Mouse (Mus musculus) spleen, postnatal 14 days (tissue): ENCODE data around the gene Gm37419.

ENCODE experiments used
- DNase-seq, 2 experiments: peaks; one replicate each; pipeline ENCODE4 v3.0.0; 2021 to 2022; ENCODE audit warnings: low spot score in 2 of 2

The Gm37419 gene

DNA sequence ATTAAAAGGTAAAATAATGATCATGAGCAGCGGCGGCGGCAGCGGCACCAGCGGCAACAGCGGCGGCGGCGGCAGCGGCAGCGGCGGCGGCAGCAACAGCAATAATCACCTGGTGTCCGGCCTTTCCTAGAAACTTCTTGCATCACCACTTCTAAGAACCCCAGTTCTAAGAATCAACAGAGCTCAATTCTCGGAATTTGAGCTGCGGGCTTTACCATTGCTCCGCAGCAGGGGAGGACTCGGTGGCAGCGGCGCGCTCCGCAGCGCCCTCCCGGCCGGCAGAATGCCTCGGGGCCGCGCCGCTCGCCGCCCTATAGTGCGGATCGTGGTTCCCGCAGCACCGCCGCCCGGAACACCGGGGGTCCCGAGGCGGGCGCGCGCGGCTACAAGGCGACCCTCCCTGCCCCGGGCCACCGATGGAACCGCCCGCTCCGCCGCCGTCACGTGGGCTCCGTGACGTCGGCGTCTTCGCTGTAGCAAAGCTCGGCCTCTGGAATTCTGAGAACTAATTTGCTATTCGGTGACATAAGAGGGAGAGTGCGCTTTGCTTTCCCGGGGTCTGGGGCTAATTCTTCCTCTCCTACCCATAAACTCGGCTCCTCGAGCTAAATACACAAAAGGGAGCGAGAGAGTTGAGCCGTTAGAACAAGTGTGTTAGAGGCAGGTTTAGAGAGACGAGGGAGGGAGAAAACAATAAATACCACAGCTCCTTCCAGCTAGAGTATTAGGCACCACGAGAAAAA lies at the start of gene Gm37419, which contains the start of gene Bcl6:
Gm37419 (plus strand) TSS at position 17 of the 743 bp plus-strand sequence.
Bcl6 (minus strand) TSS at position 387 of the 743 bp plus-strand sequence.
- peak; percentile 63 to 72 for DNase-seq

DNA sequence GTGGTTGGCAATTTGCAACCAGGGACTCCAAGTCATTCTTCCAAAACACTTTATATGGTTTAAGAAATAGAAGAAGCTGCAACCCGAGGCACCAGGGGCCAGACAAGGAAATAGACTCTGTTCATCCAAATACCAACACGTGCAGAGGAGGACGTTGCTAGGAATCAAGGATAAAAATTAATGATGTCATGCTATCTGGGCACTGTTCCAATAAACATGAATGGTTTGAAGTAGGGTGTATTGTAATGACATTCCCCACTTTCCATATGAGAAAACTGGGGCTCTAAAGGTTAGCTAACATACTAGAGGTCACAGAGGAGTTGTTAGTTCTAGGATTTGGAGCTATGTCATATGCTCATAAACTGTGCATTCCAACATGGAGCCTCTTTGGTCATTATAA lies 43.5 kb upstream of the Gm37419 start:
- no peak for DNase-seq

DNA sequence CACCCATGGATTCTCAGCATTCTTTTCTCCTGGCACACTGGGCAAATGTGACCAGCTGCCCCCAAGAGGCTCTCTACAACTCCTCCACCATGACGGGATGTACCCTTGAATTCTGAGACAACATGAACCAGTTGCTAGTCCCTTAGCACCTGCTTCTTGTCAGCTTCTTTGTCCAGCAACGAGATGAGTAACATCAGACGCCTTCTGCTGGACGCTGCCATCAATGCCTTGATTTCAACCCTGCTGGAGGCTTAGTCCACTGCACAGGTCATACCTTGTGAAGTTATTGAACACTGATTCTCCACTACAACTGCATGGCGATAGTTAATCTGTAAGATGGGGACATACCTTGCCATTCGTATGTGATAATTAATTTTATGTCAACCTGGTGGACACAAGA lies 40.6 kb upstream of the Gm37419 start:
- no peak for DNase-seq

DNA sequence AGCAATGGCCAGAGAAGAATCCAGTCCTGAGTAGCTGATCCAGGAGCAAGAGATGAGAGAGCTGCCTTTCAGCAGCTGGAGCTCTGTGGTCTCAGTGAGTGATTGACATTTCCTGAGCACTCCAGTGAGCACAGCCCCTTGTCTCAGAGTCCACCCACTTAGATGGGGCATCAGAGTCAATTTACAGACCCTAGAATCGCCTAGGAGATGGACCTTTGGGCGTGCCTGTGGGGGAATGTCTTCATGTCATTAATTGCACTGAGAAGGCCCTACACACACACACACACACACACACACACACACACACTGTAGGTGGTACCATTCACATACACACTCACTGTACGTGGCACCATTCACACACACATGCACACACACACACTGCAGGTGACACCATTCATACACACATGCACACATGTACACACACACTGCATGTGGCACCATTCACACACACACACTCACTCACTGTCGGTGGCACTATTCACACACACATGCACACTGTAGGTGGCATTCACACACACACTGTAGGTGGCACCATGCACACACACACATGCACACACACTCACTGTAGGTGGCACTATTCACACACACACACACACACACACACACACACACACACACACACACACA lies 36.1 kb upstream of the Gm37419 start:
- DNase-seq: no peak

DNA sequence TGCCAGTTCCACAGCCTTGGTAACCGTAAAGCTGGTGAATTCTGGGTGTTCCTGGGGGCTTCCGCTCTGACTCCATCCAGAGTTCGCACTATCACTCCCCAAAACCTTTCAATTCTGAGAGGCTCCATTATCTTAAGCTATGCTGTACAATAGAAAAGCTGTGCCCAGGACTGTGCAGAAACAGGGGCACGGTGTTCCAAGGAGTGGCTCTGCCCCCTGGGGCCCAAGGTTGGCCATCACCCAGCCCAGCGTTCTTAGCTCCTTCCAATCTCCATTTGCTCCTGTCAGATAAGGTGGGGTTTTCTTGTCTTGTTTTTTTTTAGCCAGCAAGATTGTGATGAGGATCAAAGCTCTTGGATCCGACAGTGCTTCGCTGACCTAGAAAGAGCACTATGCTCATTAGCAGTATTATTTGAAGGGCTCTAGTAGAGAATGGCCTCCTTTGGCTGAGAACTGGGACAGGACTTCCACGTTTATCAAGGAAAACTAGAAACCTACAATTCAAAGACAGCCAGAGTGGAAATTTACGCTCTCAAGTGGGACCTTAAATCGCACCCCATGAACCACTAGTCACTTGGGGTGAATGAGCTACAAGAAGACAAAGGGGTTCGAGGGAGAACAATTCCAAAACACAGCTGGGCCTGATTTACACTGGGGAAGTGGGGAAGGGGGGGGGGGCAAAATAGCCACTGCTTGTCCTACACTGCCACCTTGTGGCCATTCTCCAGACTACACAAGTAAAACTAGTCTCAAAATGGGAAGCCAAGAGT lies 34.9 kb upstream of the Gm37419 start:
- peak in 1 of 2 experiments; percentile 18 for DNase-seq

DNA sequence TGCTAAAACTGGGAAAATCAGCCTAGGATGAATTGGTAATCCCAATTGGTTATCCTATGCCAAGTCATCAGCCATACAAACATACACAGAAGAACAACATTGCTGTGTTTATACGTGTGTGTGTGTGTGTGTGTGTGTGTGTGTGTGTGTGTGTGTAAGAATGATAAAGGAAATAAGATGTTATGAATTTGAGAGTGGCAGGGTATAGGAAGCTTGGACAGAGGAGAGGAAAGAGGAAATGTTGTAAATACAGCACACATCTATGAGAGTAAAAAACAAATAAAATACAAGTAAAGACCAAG lies 34.4 kb upstream of the Gm37419 start:
- DNase-seq: no peak

DNA sequence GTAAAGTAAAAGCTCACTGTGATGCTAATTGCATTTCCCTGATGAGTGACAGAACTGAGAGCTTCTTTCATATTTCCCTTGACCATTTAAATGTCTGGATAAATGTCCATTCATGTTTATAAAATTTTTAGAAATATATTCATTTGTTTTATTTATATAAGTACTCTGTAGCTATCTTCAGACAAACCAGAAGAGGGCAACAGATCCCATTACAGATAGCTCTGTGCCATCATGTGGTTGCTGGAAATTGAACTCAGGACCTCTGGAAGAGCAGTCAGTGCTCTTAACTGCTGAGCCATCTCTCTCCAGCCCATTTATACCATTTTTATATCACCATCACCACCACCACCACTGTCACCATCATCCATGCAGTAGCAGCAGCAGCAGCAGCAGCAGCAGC lies 29.3 kb upstream of the Gm37419 start:
- DNase-seq: no peak

DNA sequence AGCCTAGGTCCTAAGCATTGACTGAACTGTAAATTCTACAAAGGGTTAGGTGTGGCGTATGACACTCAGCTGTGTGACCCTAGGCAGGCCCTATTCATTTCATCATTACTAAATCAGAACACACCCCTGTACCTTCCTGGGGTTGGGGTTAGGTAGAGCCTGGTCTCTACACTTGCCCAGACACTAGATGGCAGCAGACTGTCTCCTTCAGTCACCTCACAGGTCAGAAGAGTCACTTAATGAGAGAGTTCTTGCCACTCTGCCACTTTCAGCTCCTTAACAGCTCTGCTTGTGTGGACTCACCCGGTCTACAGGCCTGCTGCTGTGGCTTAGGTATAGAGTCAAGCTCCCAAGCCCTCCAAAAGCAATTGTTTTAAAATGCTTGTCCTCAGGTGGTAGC lies 25.9 kb upstream of the Gm37419 start:
- DNase-seq: no peak

DNA sequence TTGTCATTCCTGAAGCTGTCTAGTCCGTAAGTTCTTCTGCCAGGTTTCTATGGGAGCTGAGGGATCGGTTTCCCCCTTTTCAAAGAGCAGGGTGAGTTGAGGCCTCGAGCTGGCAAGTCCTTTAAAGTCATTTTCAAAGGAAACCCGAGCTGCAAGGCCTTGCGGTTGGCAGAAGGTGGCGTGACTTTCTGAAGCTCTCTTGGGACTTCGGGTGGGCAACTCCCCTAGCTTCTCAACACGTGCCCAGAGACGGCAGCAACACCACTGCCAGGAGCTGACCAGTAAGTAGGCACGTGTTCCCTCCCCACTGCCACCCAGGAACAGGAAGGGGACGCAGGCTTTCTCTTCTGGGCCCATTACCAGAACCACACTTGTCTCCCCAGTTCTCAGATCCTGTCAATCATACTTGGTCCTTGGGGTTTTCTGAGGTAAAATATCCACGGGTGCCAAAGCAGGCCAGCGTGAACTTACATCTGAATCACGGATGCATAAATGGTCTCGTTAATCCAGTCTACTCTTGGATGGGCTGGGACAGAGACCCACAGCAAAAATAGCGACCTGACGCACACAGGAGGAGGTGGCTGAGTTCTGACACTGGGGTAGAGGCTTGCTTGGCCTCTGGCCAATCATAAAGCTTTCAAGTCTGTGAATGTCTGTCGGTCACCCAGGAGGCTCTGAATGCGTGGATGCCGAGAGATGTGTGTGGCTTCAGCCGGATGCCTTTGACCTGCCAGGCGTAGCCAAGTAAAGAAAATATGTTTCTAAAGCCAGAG lies 24.2 kb upstream of the Gm37419 start:
- no peak for DNase-seq

DNA sequence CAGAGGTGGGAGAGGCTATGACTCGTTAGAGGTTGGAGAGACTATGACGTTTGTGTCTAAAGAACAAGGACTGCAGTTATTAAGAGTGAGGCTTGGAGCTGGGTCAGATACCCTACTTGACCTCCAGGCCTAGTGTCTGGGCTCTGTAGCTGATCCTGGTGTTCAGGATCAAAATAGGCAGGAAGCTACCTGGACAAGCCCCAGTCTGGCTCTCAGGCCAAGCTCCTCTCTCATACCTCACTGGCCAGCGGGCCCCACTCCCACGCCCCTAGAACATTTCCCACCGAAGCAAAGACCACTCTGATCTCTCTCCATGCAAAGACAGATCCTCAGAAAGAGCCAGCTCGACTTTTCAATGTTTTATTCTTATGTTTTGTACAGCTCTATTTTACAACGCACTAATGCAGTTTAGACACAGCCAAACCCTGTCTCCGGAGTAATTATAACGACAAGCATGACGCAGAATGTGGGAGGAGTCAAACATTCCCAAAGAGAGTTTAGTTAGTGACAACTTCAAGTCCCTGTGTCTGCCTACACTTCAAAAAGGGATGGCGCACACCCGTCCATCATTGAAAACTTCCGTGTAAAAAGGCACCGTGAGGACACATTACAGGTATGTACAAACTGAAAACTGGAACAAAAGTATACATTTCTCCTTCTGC lies 23.4 kb upstream of the Gm37419 start:
- no peak for DNase-seq

DNA sequence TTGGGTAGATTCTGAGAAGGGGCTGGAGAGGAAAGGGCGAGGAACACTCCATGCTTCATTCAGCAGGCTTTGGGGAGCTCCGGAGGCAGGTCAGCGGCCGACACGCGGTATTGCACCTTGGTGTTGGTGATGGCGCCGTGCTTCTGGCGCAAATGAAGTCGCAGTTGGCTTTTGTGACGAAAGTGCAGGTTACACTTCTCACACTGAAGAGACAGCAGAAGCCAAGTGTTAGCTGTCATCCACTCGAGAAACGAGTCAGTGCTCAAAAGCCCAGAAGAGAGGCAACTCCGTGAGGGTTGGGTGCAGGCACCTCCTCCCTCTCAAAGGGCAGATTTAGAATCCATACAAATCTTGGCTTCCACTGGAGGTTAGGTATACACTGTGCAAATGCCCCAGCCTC lies 22.2 kb upstream of the Gm37419 start:
- DNase-seq: no peak

DNA sequence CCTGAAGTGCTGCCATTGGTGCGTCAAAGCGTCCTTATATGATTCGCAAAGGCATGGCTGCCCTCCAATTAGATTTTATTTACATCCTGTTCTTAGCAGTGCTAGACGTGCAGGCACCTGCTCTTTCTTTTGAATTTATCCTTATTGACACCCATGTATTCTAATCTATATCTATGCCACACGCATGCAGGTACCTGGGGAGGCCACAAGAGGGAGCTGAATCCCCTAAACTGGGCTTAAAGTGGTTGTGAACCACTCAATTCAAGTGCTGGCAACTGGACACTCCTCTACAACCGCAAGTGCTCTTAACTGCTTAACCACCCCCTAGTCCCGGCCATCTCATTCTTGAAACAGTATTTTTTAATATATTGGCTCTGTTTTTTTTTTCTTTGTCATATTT lies 21.0 kb upstream of the Gm37419 start:
- no peak for DNase-seq

DNA sequence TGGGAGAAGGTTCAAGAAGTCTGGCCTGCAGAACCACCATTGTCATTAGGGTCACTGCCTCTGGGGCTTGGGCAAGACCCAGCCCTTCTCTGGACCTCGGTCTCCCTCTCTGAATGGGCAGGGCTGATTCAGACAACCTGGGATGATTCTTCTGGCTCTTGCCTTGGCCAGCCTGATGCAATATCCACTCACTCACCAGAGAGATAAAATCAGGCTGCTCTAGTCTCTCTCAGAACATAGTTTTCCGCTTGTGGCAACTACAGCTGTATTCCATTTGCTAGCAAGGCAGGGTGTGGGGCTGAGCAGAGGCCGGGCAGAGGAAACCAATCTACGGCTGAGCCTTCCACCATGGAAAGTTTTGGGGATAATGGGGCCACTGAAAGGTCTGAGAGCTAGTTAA lies 19.4 kb upstream of the Gm37419 start:
- DNase-seq: no peak

DNA sequence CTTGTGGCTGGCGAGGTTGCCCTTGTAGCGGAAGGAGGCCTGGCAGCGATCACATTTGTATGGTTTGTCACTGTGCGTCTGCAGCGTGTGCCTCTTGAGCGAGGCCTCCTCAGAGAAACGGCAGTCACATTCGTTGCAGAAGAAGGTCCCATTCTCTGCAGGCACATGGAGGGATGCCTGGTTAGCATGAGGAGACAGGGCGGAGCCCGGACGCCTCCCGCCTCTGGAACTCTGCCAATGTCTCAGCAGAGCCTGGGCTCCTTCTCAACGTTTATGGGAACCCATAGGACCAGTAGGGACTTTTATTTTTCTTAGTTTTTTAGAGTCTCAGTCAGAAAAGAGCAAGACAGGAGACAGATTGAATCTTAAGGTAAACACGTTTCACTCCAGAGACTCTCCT lies 18.4 kb upstream of the Gm37419 start:
- no peak for DNase-seq

DNA sequence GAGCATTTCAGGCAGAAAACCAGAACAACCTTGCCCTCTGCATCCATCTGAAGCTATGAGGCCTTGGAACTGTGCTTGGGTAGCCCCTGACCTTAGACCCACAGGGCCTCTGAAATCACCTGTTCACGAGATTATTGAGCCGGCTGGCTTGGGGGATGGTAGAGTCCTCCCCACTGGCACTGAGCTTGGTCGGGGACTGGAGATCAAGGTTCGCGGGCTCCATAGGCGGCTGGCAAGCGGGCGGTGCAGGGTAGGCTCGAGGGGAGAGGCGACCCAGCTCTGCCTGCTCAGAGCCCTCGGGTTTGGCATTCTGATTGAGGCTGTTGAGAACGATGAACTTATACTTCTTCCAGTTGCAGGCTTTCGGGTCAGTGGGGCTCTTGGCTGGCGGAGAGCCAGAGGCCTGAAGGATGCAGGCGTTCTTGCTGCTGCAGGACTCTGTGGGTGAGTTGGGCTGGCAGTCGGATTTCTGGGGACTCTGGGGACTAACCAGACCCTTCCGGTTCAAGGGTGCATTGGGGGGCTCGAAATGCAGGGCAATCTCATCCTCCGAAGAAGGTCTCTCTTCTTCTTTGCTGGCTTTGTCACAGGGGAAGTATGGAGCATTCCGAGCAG lies 16.0 kb upstream of the Gm37419 start:
- no peak for DNase-seq

DNA sequence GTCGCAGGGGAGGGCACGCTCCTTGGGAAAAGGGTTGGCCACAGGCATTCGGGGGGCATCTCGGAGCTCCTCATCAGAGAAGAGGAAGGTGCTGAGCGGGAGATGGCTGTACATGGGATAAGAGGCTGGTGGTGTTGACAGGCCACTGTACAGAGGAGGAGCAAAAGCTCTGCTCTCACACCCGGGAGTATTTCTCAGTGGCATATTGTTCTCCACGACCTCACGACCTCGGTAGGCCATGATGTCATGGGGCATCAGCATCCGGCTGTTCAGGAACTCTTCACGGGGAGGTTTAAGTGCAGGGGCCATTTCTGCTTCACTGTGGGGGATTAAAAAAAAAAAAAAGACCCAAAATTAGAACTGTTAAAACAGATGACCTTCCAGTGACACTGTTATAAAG lies 15.4 kb upstream of the Gm37419 start:
- DNase-seq: no peak

DNA sequence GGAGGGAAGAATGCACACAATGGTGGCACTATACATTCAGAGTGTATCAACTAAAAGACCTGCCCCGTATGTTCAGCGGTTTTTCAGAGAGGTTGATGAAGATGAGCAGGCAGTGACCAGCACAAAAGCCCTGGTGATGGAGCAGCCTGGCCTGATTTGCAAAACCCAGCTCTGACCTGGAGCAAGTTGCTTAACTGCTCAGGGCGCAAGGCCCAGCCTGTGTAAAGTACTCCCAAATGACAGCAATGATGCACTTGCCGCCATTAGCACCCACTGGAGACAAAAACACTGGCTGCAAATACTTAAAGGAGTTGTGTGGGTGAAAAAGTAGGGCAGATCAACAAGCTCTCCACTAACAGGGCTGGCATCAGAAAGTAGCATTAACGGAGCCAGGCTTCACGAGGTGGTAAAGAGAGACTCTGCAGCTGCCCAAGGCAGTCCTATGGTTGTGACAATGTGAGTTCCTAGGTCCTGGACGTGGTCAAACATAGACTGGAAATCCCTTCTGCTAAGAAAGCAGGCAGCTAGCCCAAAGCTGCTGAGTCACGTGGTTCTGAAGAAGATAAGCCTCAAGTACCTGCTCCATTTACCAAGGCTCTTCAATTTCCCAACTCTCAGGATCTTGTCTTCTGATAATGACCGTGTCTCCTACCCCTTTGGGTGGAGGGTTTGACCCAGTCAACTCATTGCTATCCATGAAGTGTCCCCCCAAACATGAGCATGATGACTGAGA lies 14.5 kb upstream of the Gm37419 start:
- no peak for DNase-seq

DNA sequence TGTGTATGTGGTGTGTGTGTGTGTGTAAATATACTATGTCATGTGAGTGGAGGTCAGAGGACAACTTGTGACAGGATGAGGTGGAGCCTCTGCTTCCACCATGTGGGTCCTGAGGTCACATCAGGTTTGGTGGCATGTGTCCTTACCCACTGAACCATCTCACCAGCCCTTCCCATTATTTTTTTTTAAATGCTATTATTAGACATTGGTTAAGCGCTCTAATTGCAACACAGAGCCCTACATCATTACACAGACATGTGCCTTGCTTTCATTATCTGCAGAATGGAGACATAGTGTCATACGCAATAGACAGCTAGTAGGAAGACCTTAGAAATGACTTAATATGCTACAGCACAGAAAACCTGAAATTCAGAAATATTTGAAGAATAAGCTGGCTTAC lies 12.1 kb upstream of the Gm37419 start:
- no peak for DNase-seq

DNA sequence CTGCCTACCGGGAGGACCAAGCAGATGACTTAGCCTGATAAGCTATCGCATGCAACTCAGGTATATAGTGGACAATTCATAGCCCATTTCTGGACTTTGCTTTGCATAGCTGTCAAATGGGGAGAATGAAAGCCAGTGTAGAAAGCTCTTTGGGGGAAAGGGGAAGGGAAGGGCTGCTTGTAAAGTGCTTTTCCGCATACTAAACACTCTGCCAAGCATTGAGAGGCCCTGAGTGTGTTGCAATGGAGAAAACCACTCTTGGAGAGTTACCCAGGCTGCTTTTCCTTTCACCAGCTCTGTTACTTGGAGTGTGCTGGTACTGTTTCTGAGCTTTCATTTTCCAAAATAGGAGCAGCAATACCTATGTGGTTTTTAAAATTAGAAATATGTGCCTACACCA lies 10.6 kb upstream of the Gm37419 start:
- DNase-seq: no peak

DNA sequence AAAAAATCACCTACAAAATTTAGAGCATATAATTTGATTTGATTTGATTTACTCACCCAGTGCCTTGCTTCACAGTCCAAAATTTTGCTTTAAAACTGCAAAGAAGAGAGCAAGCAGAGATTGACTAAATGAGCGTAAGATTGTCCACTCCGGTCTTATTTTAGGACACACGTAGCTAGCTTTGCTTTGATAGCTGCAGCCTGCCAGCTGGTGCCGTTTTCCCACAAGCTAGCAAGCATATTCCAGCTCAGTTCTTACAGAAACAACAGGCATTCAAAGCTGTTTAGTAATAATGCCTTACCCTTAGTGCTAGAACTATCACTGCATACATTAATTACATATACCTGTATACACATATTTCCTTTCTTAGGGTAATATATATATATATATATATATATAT lies 9.8 kb upstream of the Gm37419 start:
- DNase-seq: no peak

DNA sequence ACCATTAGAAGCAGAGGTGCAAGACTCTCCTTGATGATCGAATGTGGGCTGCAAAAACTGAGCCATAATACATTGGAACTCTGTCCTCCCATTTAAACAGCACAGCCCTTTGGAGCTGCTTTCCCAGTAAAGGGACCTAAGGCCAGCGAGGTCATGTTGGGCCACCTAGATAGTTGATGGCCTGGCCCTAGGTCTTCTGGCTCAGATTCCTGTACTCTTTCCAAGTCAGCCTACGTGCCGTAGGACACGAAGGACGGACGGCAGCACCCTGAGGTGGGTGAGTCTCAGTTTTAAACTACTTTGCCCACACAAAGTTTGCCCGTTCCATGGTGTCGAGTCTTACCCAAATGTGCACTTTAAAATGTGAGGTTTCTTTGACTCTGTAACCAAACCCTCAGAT lies 8.8 kb upstream of the Gm37419 start:
- DNase-seq: no peak
